8 mouse cellular contexts compared by ENCODE assay signal in the genomic region with DNA sequence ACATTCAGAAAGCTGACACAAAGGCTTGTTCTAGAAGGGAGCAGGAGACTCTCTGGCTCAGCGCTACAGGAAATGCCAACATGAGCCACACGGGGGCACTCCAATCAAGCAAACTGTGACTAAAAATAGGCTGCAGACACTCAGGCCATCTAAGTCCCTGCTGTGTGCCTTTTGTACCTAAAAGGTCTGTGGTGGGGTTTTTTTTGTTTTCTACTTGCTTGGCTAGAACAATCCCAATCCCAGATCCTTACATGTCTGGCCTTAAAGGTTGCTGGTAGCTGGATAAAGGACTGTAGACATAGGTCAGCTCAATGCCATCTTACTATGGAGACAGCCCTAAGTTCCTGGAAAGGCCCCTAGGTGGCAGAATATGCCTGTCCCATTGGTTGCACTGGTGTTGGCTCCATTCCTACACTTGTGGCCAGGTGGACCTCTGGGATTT. TPM values are rescaled to one million over a fixed set of nuclear protein-coding genes. Genes with fewer than 3 reads are reported as not detected.
DNase-seq lines count a peak whose midpoint lies in the region; ATAC-seq lines count a peak whose summit lies in the region.
"Had no signal": no experiment of that assay in that cellular context is flagged by ENCODE, and none has a peak within 500 bp of the region (broad histone marks: within the 10 kb centered on the region; RNA-seq: fewer than 3 reads in every experiment).

No protein-coding gene starts in this region.

- no peaks in the 10 kb centered on the region for H3K4me1 ChIP-seq in embryonic facial prominence, embryonic 13.5 days
- peaks cover 7% of the 10 kb centered on the region for H3K4me1 ChIP-seq in hindbrain, embryonic 10.5 days (replicated peaks)
- H3K4me1 ChIP-seq: liver, embryonic 13.5 days had no signal

- H3K27ac ChIP-seq in embryonic facial prominence, embryonic 13.5 days: no peak overlapping the region
- peak overlapping the region; percentile 56; the same call in 1 of the 2 replicates for H3K27ac ChIP-seq in hindbrain, embryonic 10.5 days
- H3K27ac ChIP-seq: liver, embryonic 13.5 days had no signal

- no peak overlapping the region for H3K9ac ChIP-seq in embryonic facial prominence, embryonic 13.5 days
- H3K9ac ChIP-seq: liver, embryonic 13.5 days had no signal

- H3K9me3 ChIP-seq in embryonic facial prominence, embryonic 13.5 days: no peaks in the 10 kb centered on the region
- H3K9me3 ChIP-seq in hindbrain, embryonic 10.5 days: no peaks in the 10 kb centered on the region
- H3K9me3 ChIP-seq: liver, embryonic 13.5 days had no signal

- no peaks in the 10 kb centered on the region for H3K36me3 ChIP-seq in embryonic facial prominence, embryonic 13.5 days
- no peaks in the 10 kb centered on the region for H3K36me3 ChIP-seq in hindbrain, embryonic 10.5 days
- H3K36me3 ChIP-seq: liver, embryonic 13.5 days had no signal

- no peak overlapping the region for H3K4me2 ChIP-seq in embryonic facial prominence, embryonic 13.5 days
- H3K4me2 ChIP-seq: liver, embryonic 13.5 days had no signal

- peak; percentile 84 for DNase-seq in MN1 (ENCODE audit: low spot score)
- peak; percentile 70 to 78 for DNase-seq in adrenal gland, postnatal 36 days
- DNase-seq in hindbrain, embryonic 10.5 days (ENCODE audit: low spot score): peak; percentile 85
- peak; percentile 82 for DNase-seq in layer of hippocampus, adult 11-12 months (ENCODE audit: low spot score)
- DNase-seq in lung, postnatal 14 days: peak; percentile 51
- peak; percentile 75 for DNase-seq in retina, postnatal 7 days (ENCODE audit: low read depth, low spot score)
- DNase-seq: liver, embryonic 13.5 days had no signal

- no peak overlapping the region for H3K4me3 ChIP-seq in embryonic facial prominence, embryonic 13.5 days
- H3K4me3 ChIP-seq in hindbrain, embryonic 10.5 days: no peak overlapping the region
- H3K4me3 ChIP-seq: liver, embryonic 13.5 days had no signal

- no peaks in the 10 kb centered on the region for H3K27me3 ChIP-seq in embryonic facial prominence, embryonic 13.5 days
- peaks cover 10% of the 10 kb centered on the region for H3K27me3 ChIP-seq in hindbrain, embryonic 10.5 days (ENCODE audit: insufficient read depth, poor library complexity, severe bottlenecking)
- H3K27me3 ChIP-seq: liver, embryonic 13.5 days had no signal

- WGBS in embryonic facial prominence, embryonic 13.5 days: 1% methylated on average over 2 of the region's 2 CpGs
- WGBS in hindbrain, embryonic 10.5 days: 0% methylated on average over 2 of the region's 2 CpGs

- 0 out of 2 replicates have a peak, but pooled peaks have one; percentile 45 for ATAC-seq in embryonic facial prominence, embryonic 13.5 days (ENCODE audit: insufficient number of reproducible peaks, insufficient read depth, low FRiP score, low TSS enrichment, low read depth)

RNA-seq across cellular contexts. Expression of a gene that starts 17.6 kb away (rescaled TPM):
- total RNA-seq in adrenal gland, postnatal 36 days (2021): 1 to 10 TPM in 1 of 2 experiments, under 1 TPM in 1; 0.83 to 2.2 TPM
- 24.1 and 27.9 TPM in 2 replicates for polyA plus RNA-seq in embryonic facial prominence, embryonic 13.5 days (2015; fragmentation: Nextera tagmentation; extraction: Ambion mirVana)
- polyA plus RNA-seq in hindbrain, embryonic 10.5 days (2016; fragmentation: Nextera tagmentation; extraction: Ambion mirVana): 122 and 257 TPM in 2 replicates
